Mouse (Mus musculus): ENCODE data around the gene Adgrd1.

- no peak for TF ChIP-seq CTCF (IDR thresholded peaks at IDR 0.05)
- no peak for TF ChIP-seq EP300 (IDR thresholded peaks at IDR 0.05)
Measured at GRCm38 (mm10) chr5:129052636-129053355, 43.8 kb upstream of the Adgrd1 start.

Measured in lung, postnatal 0 days (tissue).